In genomic region chr11:95744521-95744920, GRCm38 (mm10) we compare ENCODE assay signal across 23 mouse cellular contexts. TPM values are rescaled to one million over a fixed set of nuclear protein-coding genes. Genes with fewer than 3 reads are reported as not detected.
DNase-seq lines count a peak whose midpoint lies in the region; ATAC-seq and TF ChIP-seq lines count a peak whose summit lies in the region.
"Had no signal": no experiment of that assay in that cellular context is flagged by ENCODE, and none has a peak within 500 bp of the region (broad histone marks: within the 10 kb centered on the region; RNA-seq: fewer than 3 reads in every experiment).

No protein-coding gene starts in this region.

- H3K4me1 ChIP-seq in liver, postnatal 0 days (ENCODE audit: insufficient read depth) = peaks cover 8% of the 10 kb centered on the region
- 0 out of 2 replicates have a peak, but pooled peaks cover under 1% of the 10 kb centered on the region for H3K4me1 ChIP-seq in midbrain, embryonic 10.5 days
- H3K4me1 ChIP-seq: embryonic facial prominence, embryonic 15.5 days; midbrain, embryonic 12.5 days had no signal

- no peaks in the 10 kb centered on the region for H3K27me3 ChIP-seq in liver, postnatal 0 days (ENCODE audit: insufficient read depth, low read length)
- H3K27me3 ChIP-seq in midbrain, embryonic 10.5 days (ENCODE audit: low read depth, poor library complexity, severe bottlenecking) = no peaks in the 10 kb centered on the region
- H3K27me3 ChIP-seq: CH12.LX; embryonic facial prominence, embryonic 15.5 days; heart, embryonic 15.5 days; hindbrain, embryonic 15.5 days; limb, embryonic 13.5 days; midbrain, embryonic 12.5 days had no signal

- H3K4me2 ChIP-seq in liver, postnatal 0 days (ENCODE audit: low read depth, low read length) = no peak overlapping the region
- H3K4me2 ChIP-seq: embryonic facial prominence, embryonic 15.5 days; heart, embryonic 15.5 days; hindbrain, embryonic 15.5 days; limb, embryonic 13.5 days; lung, embryonic 14.5 days; midbrain, embryonic 12.5 days had no signal

- H3K4me3 ChIP-seq in liver, postnatal 0 days (ENCODE audit: low read depth, low read length) = no peak overlapping the region
- no peak overlapping the region for H3K4me3 ChIP-seq in midbrain, embryonic 10.5 days
- H3K4me3 ChIP-seq: embryonic facial prominence, embryonic 15.5 days; gastrocnemius, adult 2 months; heart, embryonic 15.5 days; hindbrain, embryonic 15.5 days; limb, embryonic 13.5 days; midbrain, embryonic 12.5 days had no signal

- H3K9me3 ChIP-seq in liver, postnatal 0 days (ENCODE audit: low read length) = no peaks in the 10 kb centered on the region
- no peaks in the 10 kb centered on the region for H3K9me3 ChIP-seq in midbrain, embryonic 10.5 days (replicated peaks)
- H3K9me3 ChIP-seq: embryonic facial prominence, embryonic 15.5 days; heart, embryonic 15.5 days; hindbrain, embryonic 15.5 days; midbrain, embryonic 12.5 days had no signal

- H3K36me3 ChIP-seq in liver, postnatal 0 days (replicated peaks; ENCODE audit: insufficient read depth, low read length) = peaks cover 3% of the 10 kb centered on the region; the same call in 1 of the 2 replicates
- peaks cover 17% of the 10 kb centered on the region for H3K36me3 ChIP-seq in midbrain, embryonic 10.5 days

- no peak for TF ChIP-seq CTCF in liver, postnatal 0 days (IDR thresholded peaks at IDR 0.05; ENCODE audit: low read depth)

- peak; percentile 49 for DNase-seq in heart, adult 11 months
- DNase-seq in heart, postnatal 4 days = no peak
- peak; percentile 20 for DNase-seq in liver, postnatal 0 days
- DNase-seq in liver = no peak
- peak; percentile 7 for DNase-seq in Muller cell, postnatal 12 days (ENCODE audit: inconsistent ontology term)
- DNase-seq in adrenal gland, postnatal 36 days = peak; percentile 15 to 69
- DNase-seq in midbrain, embryonic 10.5 days (ENCODE audit: low spot score) = no peak
- DNase-seq: B cell, adult 2 months; cerebellum, adult 9-10 months; gastrocnemius, adult 2 months; kidney, adult 2 months; layer of hippocampus, adult 9-11 months; lung, embryonic 14.5 days; right cerebral cortex, postnatal 25 days had no signal

- 46% methylated on average over 2 of the region's 2 CpGs for WGBS in liver, postnatal 0 days (ENCODE audit: insufficient replicate concordance)
- 98% methylated on average over 2 of the region's 2 CpGs for WGBS in midbrain, embryonic 10.5 days

- 0 out of 2 replicates have a peak overlapping the region, but pooled peaks have one; percentile 12 for H3K27ac ChIP-seq in liver, postnatal 0 days (ENCODE audit: low read depth)
- no peak overlapping the region for H3K27ac ChIP-seq in midbrain, embryonic 10.5 days (replicated peaks)
- H3K27ac ChIP-seq: embryonic facial prominence, embryonic 15.5 days; gastrocnemius, adult 2 months; heart, embryonic 15.5 days; hindbrain, embryonic 15.5 days; kidney, postnatal 0 days; limb, embryonic 13.5 days; midbrain, embryonic 12.5 days had no signal

- no peak overlapping the region for H3K9ac ChIP-seq in liver, postnatal 0 days (replicated peaks)
- H3K9ac ChIP-seq: embryonic facial prominence, embryonic 15.5 days; heart, embryonic 15.5 days; hindbrain, embryonic 15.5 days; limb, embryonic 13.5 days; lung, embryonic 14.5 days; midbrain, embryonic 12.5 days had no signal

- ATAC-seq in liver, postnatal 0 days = peak; percentile 56
- ATAC-seq: activated CD4-positive, CD25-positive, alpha-beta regulatory T cell, adult 4 months; forebrain, embryonic 14.5 days had no signal

- no peak for TF ChIP-seq EP300 in liver, postnatal 0 days (IDR thresholded peaks at IDR 0.05; ENCODE audit: low read depth)

RNA-seq across cellular contexts. Expression of gene B130006D01Rik, which starts 21.1 kb away (rescaled TPM):
- 1 to 10 TPM in 1 of 2 experiments, under 1 TPM in 1; 0.57 to 1.1 TPM for total RNA-seq in heart, postnatal 4 days (2021)
- 0.18 and 0.31 TPM in 2 replicates for polyA plus RNA-seq in liver, postnatal 0 days (2015; fragmentation: Nextera tagmentation; extraction: Ambion mirVana)
- total RNA-seq in adrenal gland, postnatal 36 days (2021) = under 1 TPM; 0.53 to 0.73 TPM
- 0.93 and 1.4 TPM in 2 replicates for polyA plus RNA-seq in midbrain, embryonic 10.5 days (2016; fragmentation: Nextera tagmentation; extraction: Ambion mirVana)

RNA-seq across cellular contexts. Expression of gene Zfp652, which starts 32.0 kb away (rescaled TPM):
- total RNA-seq in heart, postnatal 4 days (2021) = 10 to 100 TPM; 42.8 to 48.2 TPM
- 5.0 and 5.6 TPM in 2 replicates for polyA plus RNA-seq in liver, postnatal 0 days (2015; fragmentation: Nextera tagmentation; extraction: Ambion mirVana)
- total RNA-seq in adrenal gland, postnatal 36 days (2021) = 10 to 100 TPM; 40.2 to 47.4 TPM
- 13.7 and 17.8 TPM in 2 replicates for polyA plus RNA-seq in midbrain, embryonic 10.5 days (2016; fragmentation: Nextera tagmentation; extraction: Ambion mirVana)

Comparison
In these comparisons a context has a peak if more than half of its experiments do, and no peak if none do; other contexts are left out.
1. DNase-seq: peak in heart, adult 11 months (single experiment), liver, postnatal 0 days (single experiment), Muller cell, postnatal 12 days (single experiment) and adrenal gland, postnatal 36 days (2 of 2); none in heart, postnatal 4 days (single experiment), liver (single experiment) and midbrain, embryonic 10.5 days (single experiment).